Mouse (Mus musculus) bone marrow, adult 2 months (tissue): ENCODE measurements around the gene Klf2.

ENCODE experiments used
- CTCF ChIP-seq: fragments of 200-500 bp; IDR thresholded peaks from 2 replicates; pipeline ENCODE4 v1.5.1; 2011; ENCODE audit warnings: low read length, control low read depth; ENCODE audit not compliant: control insufficient read depth, insufficient read depth
- POLR2A ChIP-seq: fragments of 200-500 bp; IDR thresholded peaks from 2 replicates; pipeline ENCODE4 v1.6.1; 2011; ENCODE audit warnings: low read depth, mild to moderate bottlenecking, control low read depth, low read length, borderline replicate concordance; ENCODE audit not compliant: control insufficient read depth

- TF ChIP-seq CTCF (no peak), POLR2A (no peak)
Measured at GRCm38 (mm10) chr8:72333429-72334143, 14.8 kb downstream of the Klf2 start.
